Mouse (Mus musculus) c-Kit-positive CD71-positive TER-119-positive erythroid progenitor cells, embryonic 14.5 days (primary cell): Measurements from ENCODE around the gene Slc4a2.
A peak's percentile ranks its signal among the peaks of the same experiment; 100 is the strongest.

Experiments
- DNase-seq: peaks from one replicate; pipeline ENCODE4 v3.0.0-alpha.2; 2013; ENCODE audit warnings: low spot score

Gene Slc4a2

DNA sequence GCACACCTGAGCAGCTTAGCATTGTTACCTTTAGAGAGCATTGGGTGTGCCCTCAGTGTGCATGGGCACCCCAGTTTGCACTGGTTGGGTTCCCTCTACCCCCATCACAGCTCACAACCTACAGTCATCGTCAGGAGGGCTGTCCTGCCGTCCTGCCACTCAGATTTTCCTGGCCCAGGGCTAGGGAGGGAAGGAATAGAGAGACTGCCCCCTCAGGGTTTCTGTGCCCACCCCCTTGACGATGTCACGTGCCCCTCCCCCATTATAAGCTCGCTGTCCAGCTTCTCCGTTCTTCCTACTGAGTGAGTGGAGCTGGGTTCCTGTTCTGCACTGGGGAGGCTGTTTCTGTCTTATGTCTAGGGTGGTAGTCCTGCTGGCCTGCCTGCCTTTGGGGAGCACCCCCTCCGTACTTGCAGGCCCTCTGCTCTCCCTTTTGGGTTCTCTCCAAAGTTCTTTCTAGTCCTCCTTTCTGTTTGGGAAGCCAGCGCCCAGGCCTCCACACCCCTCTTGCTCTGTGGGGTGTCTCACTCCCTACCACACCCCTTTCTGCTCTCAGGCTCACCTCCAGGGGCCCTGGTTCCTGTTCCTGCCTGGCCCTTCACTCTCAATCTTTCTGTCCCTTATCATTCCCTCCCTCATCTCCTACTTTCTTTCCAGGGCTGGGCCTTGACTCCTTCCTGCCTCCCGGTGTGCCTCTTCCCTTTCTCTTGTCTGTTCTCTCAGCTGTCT lies 3.1 kb downstream of the Slc4a2 start:
- no peak for DNase-seq

DNA sequence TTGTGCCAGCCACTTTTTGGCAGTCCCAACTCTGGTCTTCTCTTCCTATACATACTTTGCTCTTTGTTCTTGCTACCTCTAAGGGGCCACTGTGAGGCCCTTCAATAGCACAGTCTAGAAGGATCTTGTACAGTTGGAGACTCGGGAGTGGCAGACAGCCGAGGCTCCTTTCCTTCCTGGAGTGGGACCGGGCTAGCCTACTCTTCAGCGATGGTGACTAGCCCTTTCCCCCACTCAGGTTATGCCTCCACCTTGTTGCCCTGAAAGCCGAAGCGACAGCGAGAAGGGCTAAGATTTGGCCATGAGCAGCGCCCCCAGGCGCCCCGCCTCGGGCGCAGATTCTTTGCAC lies 3.6 kb downstream of the Slc4a2 start:
- DNase-seq = no peak

DNA sequence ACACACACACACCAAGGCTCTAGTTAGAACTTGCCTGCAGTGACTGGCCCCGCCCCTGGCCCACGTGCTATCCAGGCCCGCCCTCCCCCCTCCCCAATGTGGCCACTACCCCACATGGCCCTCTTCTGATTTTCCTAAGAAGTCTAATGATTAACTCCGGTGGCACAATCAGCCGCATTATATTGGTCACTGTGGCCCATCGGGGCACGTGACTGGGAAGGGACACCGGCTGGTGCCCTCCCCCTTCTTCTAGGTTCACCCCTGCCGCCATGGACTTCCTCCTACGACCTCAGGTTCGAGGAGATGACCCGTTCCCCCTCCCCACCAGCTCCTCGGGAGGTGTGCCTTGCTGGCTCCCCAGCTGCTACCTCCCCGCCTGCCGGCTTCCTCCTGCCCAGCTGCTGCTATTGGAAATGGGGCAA lies 4.4 kb downstream of the Slc4a2 start:
- no peak for DNase-seq

DNA sequence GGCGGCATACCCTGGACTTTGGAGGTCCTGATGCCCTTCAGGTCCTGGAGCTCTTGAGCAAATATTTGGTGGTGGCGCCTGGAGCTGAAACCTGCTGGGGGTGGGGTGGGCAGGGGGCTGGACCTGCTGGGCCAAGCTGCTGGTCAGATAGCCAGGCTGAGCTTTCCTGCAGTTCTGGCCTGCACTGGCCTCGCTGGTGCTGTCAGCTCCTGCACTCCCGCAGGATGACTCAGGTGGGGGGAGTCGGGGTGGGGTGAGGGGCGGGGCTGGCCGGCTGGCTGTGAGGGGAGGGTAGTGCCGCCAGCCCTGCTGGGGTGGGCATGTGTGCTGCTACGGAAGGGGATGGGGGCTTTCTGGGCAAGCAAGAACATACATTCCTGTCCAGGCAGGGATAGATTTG lies 5.0 kb downstream of the Slc4a2 start:
- DNase-seq = no peak

DNA sequence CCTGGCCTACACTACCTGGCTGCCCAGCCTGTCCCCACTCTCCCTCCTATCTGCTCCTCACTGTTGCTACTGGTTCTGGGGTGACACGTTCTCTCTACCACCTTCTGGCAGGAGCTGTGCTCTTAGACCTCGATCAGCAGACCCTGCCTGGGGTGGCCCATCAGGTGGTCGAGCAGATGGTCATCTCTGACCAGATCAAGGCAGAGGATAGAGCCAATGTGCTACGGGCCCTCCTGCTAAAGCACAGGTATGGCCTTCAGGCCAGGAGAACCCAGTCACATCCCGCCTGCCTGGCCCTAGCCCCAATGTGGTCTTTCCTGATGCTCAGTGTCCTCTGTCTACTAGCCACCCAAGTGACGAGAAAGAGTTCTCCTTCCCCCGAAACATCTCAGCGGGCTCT lies 10.4 kb downstream of the Slc4a2 start:
- DNase-seq = no peak

DNA sequence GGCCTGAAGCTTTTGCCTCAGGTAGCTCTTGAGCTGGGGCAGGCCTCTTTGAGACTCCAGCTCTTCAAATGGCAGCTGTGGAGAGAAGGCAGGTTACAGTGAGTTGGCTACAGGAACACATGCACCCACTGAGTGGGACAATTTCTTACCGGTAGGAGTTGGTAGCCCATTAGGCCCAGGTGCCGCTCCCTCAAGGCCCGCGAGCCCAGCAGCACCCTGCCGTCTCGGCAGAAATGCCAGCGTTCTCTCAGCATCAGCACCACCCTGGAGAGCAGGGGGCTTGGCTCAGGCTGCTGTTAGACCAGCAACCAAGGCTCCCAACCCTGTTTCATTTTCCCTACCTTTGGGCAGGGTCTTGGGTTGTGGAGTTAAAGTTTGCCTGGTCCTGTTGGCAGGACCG lies 17.6 kb downstream of the Slc4a2 start:
- DNase-seq = no peak

DNA sequence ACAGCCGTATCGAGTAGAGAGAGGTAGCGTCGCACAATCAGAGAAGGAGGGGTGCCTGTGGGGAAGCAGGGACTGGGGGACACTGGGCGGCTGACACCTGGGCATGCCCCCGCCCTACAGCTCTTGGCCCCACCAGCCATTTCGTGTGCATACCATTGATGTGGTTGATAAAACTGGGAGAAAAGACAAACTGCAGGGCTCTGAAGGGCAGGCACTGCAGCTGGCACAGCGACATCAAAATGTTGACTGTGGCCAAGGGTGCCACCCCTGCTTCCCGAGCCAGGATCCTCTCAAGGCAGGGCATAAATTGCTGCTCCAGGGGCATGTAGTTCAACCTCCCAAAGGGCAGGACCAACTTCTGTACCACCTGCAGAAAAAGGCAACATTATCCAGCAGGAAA lies 18.4 kb downstream of the Slc4a2 start:
- DNase-seq = no peak

DNA sequence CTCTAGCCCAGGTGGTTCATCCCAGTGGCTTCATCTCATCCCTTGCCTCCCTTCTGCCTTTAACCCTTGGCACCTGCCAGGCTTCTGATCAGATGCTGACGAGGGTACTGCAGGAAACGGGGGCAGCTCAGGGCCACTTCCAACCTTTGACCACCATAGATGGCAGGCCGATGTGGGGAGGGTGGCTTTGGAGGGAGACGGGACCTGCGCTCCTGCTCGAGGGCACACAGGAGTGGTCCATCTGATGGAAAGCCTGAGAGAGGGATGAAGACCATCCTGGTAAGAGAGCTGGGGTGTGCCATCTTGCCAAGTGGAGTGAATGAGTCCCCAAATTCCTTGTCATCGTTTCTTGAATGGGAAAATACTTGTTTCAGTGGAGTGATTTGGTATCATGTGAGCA lies 19.6 kb downstream of the Slc4a2 start:
- no peak for DNase-seq

DNA sequence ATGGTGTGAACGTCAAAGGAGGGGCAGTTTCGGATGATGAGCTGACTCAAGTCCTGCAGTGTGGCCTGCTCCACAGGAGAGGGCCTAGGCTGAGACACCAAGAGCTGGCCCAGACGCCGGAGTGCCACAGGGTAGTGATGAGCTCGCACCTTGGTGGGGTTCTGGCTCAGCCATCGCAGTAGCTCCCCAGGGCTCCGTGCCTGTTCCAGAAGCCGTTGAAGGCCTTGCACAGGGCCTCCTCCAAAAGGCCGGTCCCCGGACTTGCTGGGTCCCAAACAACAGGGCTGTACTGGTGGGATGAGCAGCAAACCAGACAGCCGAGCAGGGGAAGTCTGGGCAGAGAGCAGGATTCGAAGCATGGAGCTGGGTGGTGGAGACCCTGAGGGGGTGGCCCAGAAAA lies 20.3 kb downstream of the Slc4a2 start:
- DNase-seq = no peak

DNA sequence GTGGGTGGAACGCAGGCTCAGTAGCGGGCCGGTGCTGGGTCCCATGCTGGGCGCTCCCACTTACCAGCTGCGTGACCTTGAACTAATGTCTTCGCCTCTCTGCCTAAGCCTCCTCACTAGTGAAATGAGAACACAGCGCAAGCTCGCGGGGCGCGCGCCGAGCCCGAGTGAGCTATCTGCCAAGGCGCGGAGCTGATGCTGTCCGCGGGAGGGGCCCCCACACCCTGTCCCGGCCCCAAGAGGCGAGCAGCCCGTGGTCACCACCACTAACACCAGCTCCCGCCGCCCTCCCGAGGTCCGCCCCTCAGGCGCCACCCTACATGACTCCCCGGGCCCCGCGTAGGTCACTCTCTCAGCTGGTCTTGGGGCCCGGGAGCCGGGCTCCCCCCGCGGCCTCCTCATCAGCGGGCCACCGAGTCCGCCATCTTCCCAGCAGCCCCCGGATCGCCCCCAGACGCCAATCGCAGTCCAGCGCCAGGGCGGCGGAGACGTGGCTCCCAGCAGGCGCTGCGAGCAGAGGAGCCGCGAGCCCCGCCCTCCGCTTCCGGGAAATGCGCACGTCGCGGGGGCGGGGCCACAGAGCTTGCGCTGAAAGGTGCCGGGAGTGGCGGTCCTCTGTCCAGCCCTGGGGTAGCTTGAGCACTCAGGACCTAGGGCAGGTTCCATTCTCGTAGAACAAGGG lies 21.2 kb downstream of the Slc4a2 start, which contains the start of gene Fastk:
Fastk (minus strand) TSS at position 542 of the 682 bp plus-strand sequence.
- peak; percentile 90 for DNase-seq

DNA sequence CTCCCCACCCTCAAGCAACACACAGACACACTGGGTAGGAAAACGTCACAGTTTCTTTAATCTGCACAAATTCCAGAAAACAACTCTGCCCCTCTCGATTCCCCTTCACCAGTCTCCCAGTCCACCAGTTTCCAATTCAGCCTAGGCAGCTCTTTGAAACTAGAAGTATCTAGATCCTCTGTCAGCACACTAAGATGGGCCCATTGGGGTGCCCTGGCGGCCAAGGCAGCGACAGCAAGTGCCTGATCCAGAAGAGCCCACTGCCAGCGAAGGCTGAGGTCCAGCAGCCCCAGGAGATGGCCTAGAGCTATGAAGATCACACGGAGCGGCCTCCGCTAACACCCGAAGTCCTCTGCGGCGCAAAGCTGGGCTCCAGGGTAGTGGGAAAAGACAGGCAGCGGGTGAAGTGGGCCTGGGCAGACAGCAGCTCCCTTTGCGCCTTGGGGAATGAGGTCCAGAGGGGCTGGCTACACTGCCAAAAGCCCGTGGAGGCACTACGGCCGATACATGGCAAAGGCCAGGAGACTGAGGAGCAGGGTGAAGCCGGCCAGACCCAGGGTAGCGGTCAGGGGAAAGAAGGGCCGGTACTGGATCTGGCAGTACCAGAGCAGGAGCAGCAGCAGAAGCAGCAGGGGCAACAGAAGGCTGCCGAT lies 21.9 kb downstream of the Slc4a2 start:
- no peak for DNase-seq

DNA sequence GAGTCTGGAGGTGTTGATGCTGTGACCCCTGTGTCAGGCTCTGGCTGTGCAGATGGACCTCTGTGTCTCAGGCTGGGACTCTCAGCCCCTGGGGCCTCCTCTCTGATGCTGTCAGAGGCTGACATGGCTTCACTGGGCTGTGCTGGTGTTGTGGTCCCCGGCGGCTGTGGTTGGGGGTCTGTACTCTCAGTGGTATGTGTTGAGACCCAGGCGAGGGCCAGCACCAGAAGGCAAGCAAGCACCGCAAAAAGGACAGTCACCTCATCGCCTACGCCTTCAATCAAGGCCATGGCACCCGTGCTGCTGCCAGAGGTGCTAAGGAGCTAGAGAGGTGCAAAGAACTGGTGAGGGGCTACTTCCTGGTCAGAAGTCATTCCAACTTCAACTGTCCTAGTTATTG lies 23.0 kb downstream of the Slc4a2 start:
- no peak for DNase-seq

DNA sequence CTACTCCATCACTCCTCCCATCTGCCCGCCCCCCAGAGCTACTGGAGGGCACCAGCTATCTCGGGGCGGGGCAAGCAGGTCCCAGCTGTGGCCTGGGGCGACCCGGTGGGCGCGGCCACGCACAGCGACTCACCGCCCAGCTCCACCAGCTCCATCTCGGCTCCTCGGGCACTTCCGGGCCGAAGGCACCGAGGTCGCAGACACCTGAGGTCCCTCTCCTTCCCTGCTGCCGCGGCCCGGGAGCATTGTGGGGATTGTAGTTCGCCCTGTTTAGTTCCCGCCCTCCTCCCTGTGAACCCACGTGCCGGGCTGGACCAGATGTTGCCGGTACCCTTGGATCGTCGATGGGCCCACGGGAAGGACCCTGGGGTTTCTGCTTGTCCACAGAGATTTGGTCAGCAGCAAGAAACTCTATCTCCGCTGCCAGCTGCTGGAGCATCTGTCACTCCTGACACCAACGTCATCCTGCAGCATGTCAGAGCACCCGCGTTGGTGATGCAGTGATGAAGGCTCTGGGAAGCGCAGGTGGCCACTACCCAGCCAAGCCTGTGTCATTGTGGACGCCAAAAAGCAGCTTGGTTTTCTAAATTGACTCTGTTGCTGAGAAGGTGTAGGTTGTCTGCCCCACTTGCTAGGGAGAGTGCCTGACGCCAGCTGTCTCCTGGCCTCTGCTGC lies 24.1 kb downstream of the Slc4a2 start, which contains the start of gene Tmub1:
Tmub1 (minus strand) TSS at position 231 of the 675 bp plus-strand sequence.
- DNase-seq = peak; percentile 73

DNA sequence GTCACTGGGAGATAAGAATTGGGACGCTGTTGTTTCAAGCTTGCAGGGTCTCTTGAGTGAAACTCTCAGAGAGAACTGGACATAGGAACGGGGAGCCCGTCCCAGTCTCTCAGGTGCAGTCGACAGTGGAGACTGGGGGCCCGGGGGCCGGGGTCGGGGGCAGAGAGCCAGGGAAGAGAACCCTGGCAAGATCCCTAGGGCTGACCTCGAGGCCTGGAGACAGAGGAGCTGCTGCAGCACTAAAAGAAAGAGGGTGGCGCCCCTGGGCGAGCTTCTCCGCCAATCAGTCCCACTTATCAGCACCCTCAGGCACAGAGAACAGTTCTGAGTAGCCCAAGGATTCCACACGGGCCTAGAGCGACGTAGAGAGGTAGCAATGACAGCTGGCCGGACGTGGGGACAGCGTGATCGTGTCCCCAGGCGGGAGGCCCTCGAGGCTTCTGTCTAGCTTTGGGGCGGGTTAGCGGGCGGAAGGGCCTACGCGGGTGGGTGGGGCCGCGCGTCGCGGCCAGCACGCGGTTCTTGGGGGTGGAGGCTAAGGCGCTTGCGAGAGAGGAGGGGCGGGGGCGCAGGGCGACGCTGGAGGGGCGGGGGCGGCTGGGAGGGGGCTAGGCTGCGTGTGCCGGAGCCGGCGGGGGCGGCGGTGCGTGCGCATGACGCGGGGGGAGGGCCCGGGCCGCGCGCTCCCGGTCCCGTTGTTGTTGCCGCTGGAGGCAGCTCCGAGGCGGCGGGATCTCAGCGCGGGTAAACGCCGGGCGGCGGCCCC lies 27.8 kb downstream of the Slc4a2 start:
- peak; percentile 75 for DNase-seq

DNA sequence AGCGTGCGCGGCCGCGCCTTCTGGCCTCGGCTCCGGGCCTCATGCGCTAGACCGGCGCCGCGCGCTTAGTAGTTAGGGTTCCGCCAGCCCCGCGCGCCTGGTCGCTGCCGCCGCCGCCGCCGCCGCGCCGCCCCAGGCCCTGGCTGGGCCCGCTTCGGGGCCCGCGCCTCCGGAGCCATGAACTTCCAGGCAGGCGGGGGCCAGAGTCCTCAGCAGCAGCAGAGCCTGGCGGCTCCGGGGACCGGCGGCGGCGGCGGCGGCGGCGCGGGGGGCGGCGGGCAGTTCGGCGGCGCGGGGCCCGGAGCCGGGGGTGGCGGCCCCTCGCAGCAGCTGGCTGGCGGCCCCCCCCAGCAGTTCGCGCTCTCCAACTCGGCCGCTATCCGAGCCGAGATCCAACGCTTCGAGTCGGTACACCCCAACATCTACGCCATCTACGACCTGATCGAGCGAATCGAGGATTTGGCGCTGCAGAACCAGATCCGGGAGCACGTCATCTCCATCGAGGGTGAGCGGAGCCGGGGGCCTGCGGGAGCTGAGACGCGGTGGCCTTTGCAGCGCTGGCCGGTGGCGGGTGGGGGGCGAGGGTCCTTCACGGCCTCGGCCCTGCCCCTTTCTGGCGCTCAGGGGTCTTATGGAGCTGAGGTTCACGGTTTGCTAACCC lies 28.5 kb downstream of the Slc4a2 start, which contains the start of gene Agap3:
Agap3 (plus strand) TSS at position 148 of the 661 bp plus-strand sequence.
- DNase-seq = peak; percentile 32

DNA sequence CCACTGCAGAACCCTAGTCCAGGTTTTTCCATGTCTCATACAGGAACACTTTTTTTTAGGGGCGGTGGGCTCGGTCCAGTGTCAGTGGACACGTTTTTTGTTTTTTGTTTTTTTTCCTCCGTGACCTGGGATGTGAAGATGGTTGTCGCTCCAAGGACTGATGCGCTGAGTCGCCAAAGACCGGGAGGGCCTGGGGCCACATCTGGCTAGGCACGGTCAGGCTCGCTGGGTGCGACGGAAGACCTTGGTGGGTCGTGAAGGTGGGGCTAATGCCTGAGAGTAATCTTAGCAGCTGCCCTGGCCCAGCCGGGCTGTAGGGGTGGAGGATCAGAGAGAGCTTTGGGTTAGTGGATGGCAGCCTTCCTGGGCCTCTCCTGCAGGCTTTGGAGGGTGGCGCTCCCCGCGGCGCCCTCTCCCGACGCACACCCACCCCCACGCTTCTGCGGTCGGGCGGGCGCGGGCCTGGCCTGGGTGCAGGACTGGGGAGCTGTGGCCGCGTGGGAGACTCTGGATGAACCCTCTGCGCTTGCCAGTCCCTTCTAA lies 29.1 kb downstream of the Slc4a2 start:
- DNase-seq = peak; percentile 37

DNA sequence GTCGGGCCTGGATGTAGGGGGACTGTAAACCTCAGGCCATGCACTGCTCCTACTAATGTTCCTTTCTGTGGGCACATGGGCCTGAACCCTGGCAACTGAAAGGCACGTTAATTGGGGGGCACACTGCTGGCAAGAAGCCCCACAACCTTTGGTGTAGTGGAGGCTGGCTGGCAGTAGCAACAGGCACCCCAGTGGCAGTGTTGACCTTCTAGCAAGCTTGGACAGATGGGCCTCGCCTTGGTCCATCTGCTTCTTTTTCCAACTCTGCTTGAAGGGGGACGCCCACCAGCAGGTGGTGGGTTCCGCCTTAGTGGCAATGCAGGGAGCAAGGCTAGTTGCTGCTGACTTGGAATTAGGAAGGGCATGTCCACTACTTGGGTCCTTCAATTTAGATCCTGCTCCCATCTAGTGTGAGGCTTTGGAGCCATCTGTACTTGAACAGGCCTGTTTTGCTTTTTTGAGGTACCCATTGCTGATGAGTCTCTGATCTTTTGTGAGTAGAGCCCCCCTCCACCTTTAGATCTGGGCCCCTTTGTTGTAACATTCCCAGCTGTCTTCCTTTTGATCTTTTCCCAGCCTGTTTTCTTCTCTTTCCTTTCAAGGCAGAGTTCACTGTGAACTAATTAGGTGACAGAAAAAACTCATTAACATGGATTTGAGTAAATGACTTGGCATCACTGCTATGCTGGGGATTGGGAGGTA lies 29.8 kb downstream of the Slc4a2 start:
- DNase-seq = no peak

DNA sequence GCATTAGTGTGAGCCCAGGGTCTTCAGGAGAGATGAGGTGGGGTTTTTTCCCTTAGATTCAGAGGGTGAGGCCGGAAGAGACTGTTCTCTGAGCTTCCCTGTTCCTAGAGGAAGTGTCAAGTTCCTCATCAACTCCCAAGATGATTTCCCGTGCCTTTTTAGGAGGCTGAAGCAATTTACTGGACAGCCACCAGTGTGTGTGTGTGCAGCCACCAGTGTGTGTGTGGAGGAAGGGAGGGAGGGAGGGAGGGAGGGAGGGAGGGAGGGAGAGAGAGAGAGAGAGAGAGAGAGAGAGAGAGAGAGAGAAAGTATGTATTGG lies 30.3 kb downstream of the Slc4a2 start:
- no peak for DNase-seq

DNA sequence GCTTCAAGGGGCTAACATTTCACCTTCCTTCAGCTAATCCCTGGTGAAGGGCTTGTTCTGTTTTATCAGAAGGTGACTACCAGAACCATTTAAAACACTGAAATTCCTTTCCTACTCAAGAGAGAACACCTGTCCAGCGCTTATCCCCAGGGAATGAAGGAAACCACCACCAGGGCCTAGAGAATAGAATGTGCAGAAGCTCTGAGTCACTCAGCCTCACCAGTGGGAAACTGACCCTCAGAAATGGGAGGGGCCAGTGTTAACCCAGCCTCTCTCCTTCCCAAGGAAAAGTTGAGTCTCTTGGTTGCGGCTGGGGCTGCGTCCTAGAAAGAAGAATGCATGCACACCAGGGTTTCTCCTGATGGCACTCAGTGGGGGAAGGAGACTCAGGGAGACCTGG lies 31.4 kb downstream of the Slc4a2 start:
- no peak for DNase-seq

DNA sequence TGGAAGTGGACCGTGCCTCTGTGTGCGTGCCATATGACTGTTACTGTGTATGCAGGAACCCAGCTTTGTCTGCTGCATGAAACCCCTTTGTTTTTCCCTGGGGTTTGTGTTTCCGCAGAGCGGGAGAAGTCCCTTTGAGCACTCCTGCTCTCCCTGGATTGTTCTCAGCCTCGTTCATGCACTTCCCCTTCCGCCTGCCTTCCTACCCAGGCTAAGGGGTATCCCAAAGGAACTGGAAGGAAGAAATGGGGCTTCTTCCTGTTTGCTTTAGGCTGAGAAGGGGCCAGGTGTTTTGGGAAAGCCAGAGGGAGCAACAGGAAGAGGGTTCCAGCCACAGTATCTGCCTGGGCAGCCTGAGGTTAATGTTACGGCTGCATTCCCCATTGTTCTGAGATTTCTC lies 32.0 kb downstream of the Slc4a2 start:
- DNase-seq = no peak
